Comparison of ENCODE assay signal across 21 mouse cellular contexts in genomic region chr7:28899972-28900371, GRCm38 (mm10). TPM values are rescaled to one million over a fixed set of nuclear protein-coding genes. Genes with fewer than 3 reads are reported as not detected.
DNase-seq lines count a peak whose midpoint lies in the region; ATAC-seq and TF ChIP-seq lines count a peak whose summit lies in the region.
"Had no signal": no experiment of that assay in that cellular context is flagged by ENCODE, and none has a peak within 500 bp of the region (broad histone marks: within the 10 kb centered on the region; RNA-seq: fewer than 3 reads in every experiment).

No protein-coding gene starts in this region.

- WGBS in kidney, postnatal 0 days = 72% methylated on average over 4 of the region's 4 CpGs
- 76% methylated on average over 4 of the region's 4 CpGs for WGBS in lung, postnatal 0 days

- no peak overlapping the region for H3K27ac ChIP-seq in kidney, postnatal 0 days
- H3K27ac ChIP-seq in lung, postnatal 0 days (ENCODE audit: low read length) = no peak overlapping the region
- H3K27ac ChIP-seq: forebrain, embryonic 12.5 days; midbrain, embryonic 12.5 days; stomach, embryonic 15.5 days had no signal

- DNase-seq in CD4-positive, CD25-positive, alpha-beta regulatory T cell, adult 2 months (ENCODE audit: low read depth, low spot score) = peak; percentile 25
- DNase-seq in kidney, postnatal 0 days (ENCODE audit: low spot score) = no peak
- no peak for DNase-seq in kidney, adult 11 months
- DNase-seq in lung, postnatal 0 days (ENCODE audit: low spot score) = no peak
- no peak for DNase-seq in lung, postnatal 36 days
- DNase-seq in splenic B cell, adult 2 months (ENCODE audit: low read depth, low spot score) = peak; percentile 21
- DNase-seq in right cerebral cortex, postnatal 14 days = no peak
- DNase-seq: adrenal gland, postnatal 25 days; cerebellum, adult 18-20 months; cerebellum, postnatal 36 days; gastrocnemius, postnatal 14 days; heart, adult 18-20 months; heart, postnatal 10 days; kidney, postnatal 4 days had no signal

- no peaks in the 10 kb centered on the region for H3K4me1 ChIP-seq in kidney, postnatal 0 days (replicated peaks; ENCODE audit: insufficient read depth, low read length)
- H3K4me1 ChIP-seq in lung, postnatal 0 days (ENCODE audit: insufficient read depth, low read depth, low read length) = no peaks in the 10 kb centered on the region
- H3K4me1 ChIP-seq: forebrain, embryonic 12.5 days; midbrain, embryonic 12.5 days; stomach, embryonic 15.5 days had no signal

- no peak overlapping the region for H3K4me3 ChIP-seq in kidney, postnatal 0 days (replicated peaks; ENCODE audit: low read depth, low read length)
- H3K4me3 ChIP-seq in lung, postnatal 0 days (ENCODE audit: low read depth, low read length) = no peak overlapping the region
- H3K4me3 ChIP-seq: forebrain, embryonic 12.5 days; midbrain, embryonic 12.5 days; stomach, embryonic 15.5 days had no signal

- no peaks in the 10 kb centered on the region for H3K9me3 ChIP-seq in kidney, postnatal 0 days (replicated peaks; ENCODE audit: low read length)
- H3K9me3 ChIP-seq in lung, postnatal 0 days (ENCODE audit: low read length) = no peaks in the 10 kb centered on the region
- H3K9me3 ChIP-seq: forebrain, embryonic 12.5 days; midbrain, embryonic 12.5 days; stomach, embryonic 15.5 days had no signal

- no peak overlapping the region for H3K4me2 ChIP-seq in kidney, postnatal 0 days (ENCODE audit: low read length)
- H3K4me2 ChIP-seq in lung, postnatal 0 days (replicated peaks; ENCODE audit: low read depth, low read length) = no peak overlapping the region
- H3K4me2 ChIP-seq: forebrain, embryonic 12.5 days; midbrain, embryonic 12.5 days; stomach, embryonic 15.5 days had no signal

- no peak for ATAC-seq in CD4-positive, CD25-positive, alpha-beta regulatory T cell, adult 4 months
- no peak for ATAC-seq in kidney, postnatal 0 days (replicated peaks; ENCODE audit: low FRiP score, low read depth)
- no peak for ATAC-seq in lung, postnatal 0 days
- ATAC-seq: inflammation-experienced regulatory T-cells, adult 6 months had no signal

- no peaks in the 10 kb centered on the region for H3K27me3 ChIP-seq in kidney, postnatal 0 days (ENCODE audit: insufficient read depth, low read length)
- no peaks in the 10 kb centered on the region for H3K27me3 ChIP-seq in lung, postnatal 0 days (replicated peaks; ENCODE audit: insufficient read depth, low read length)
- H3K27me3 ChIP-seq in splenic B cell, adult 2 months (ENCODE audit: control insufficient read depth, insufficient read depth, low read length, poor library complexity, severe bottlenecking) = no peaks in the 10 kb centered on the region
- H3K27me3 ChIP-seq: CH12.LX; forebrain, embryonic 12.5 days; midbrain, embryonic 12.5 days; stomach, embryonic 15.5 days had no signal

- TF ChIP-seq CTCF in kidney, postnatal 0 days (IDR thresholded peaks at IDR 0.05; ENCODE audit: low read depth) = peak; percentile 55
- peak; percentile 40 for TF ChIP-seq CTCF in lung, postnatal 0 days (IDR thresholded peaks at IDR 0.05)

- TF ChIP-seq EP300 in lung, postnatal 0 days (IDR thresholded peaks at IDR 0.05) = no peak

- H3K9ac ChIP-seq in kidney, postnatal 0 days (ENCODE audit: low read depth, low read length) = no peak overlapping the region
- H3K9ac ChIP-seq in lung, postnatal 0 days (replicated peaks; ENCODE audit: low read depth) = no peak overlapping the region
- H3K9ac ChIP-seq: forebrain, embryonic 12.5 days; midbrain, embryonic 12.5 days; stomach, embryonic 15.5 days had no signal

- H3K36me3 ChIP-seq in kidney, postnatal 0 days (ENCODE audit: insufficient read depth, low read length) = peaks cover 96% of the 10 kb centered on the region
- H3K36me3 ChIP-seq in lung, postnatal 0 days (ENCODE audit: insufficient read depth, low read length) = peaks cover 70% of the 10 kb centered on the region
- peaks cover 21% of the 10 kb centered on the region for H3K36me3 ChIP-seq in splenic B cell, adult 2 months (ENCODE audit: control insufficient read depth, insufficient read depth, low read length, poor library complexity, severe bottlenecking)

RNA-seq across cellular contexts. Expression of gene Capn12, which starts 18.8 kb away (rescaled TPM):
- not detected for polyA plus RNA-seq in CD4-positive, CD25-positive, alpha-beta regulatory T cell, adult 4 months (2017; shearing (Covaris generic))
- polyA plus RNA-seq in kidney, postnatal 0 days (2015; fragmentation: Nextera tagmentation; extraction: Ambion mirVana) = 0.34 and 0.47 TPM in 2 replicates
- 0.27 and 0.33 TPM in 2 replicates for polyA plus RNA-seq in lung, postnatal 0 days (2015; fragmentation: Nextera tagmentation; extraction: Ambion mirVana)

RNA-seq across cellular contexts. Expression of gene Lgals7, which starts 36.3 kb away (rescaled TPM):
- polyA plus RNA-seq in CD4-positive, CD25-positive, alpha-beta regulatory T cell, adult 4 months (2017; shearing (Covaris generic)) = 1 to 10 TPM; 1.1 to 1.6 TPM
- 1.3 and 1.7 TPM in 2 replicates for polyA plus RNA-seq in kidney, postnatal 0 days (2015; fragmentation: Nextera tagmentation; extraction: Ambion mirVana)
- polyA plus RNA-seq in lung, postnatal 0 days (2015; fragmentation: Nextera tagmentation; extraction: Ambion mirVana) = 2.2 and 3.0 TPM in 2 replicates
- polyA plus RNA-seq: liver, adult 2 months had no signal

Comparison
In these comparisons a context has a peak if more than half of its experiments do, and no peak if none do; other contexts are left out.
1. DNase-seq: peak in CD4-positive, CD25-positive, alpha-beta regulatory T cell, adult 2 months (single experiment) and splenic B cell, adult 2 months (single experiment); none in kidney, postnatal 0 days (single experiment), kidney, adult 11 months (single experiment), lung, postnatal 0 days (single experiment), lung, postnatal 36 days (single experiment) and right cerebral cortex, postnatal 14 days (single experiment).